Mouse (Mus musculus): ENCODE measurements around the gene Olfr1316. TPM values are rescaled to one million over a fixed set of nuclear protein-coding genes. Genes with fewer than 3 reads are reported as not detected.

Gene Olfr1316
- not detected for total RNA-seq (2021)
- long read RNA-seq, experiment 1, result 0 reads
- long read RNA-seq, experiment 2, result 0 reads

DNA sequence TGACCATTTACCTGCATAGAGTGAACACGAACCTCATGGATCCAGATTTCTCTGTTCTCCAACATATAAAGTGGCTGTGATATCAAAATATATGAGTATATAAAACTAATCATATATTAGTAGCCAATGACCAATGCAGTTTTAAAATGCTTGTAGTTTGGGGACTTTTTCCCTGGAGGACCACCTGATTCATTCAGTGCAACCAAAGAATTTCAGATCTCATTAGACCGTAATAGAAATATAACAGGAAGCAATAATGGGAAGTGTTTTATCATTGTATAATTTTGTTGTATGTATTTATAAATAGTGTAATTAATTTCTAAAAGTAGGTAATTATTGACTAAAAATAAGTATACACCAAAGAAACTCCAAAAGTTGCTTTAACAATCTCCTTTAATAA lies at the start of gene Olfr1316:
TSS of gene Olfr1316 (minus strand) at position 101 of the 400 bp plus-strand sequence.
- DNase-seq, result no peak
- intact Hi-C loops (cut with DNase I), result no loop called here

DNA sequence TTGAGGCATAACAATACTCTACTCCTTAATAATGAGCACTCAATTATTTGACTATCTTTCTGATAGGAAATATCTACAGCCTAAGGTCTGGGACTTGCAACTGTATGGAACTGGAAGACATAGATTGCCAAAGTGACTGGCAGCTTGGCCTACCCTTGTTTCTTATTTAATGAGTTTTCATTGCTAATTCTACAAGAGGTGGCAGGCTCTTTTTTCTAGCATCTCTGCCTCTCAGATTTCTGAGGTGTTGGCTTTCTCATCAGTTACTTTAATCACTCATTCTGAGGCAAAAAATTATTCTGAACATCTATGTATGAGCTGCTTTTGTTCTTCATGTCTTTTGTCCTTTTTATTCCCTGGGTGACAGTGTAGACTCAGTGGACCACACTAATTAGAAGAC lies 19.1 kb upstream of the Olfr1316 start, which contains the start of gene Olfr1318:
TSS of gene Olfr1318 (plus strand) at position 301 of the 400 bp plus-strand sequence.
- DNase-seq, result no peak
- intact Hi-C loops (cut with DNase I), result no loop called here

DNA sequence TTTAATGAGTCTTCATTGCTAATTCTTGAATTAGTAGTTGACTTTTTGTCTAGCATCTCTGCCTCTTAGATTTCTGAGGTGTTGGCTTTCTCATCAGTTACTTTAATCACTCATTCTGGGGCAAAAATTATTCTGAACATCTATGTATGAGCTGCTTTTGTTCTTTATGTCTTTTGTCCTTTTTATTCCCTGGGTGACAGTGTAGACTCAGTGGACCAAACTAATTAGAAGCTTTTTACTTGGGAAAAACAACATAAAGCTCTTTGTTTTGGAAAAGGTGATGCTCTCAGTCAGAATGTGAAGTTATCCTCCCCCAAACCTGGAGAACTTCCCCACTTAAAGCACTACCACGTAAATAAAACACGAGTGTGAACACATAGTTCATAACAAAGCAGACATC lies 5.3 kb upstream of the Olfr1316 start, which contains the start of gene Olfr1317:
TSS of gene Olfr1317 (plus strand) at position 301 of the 400 bp plus-strand sequence.
- intact Hi-C loops (cut with DNase I), result no loop called here
- DNase-seq, result no peak

DNA sequence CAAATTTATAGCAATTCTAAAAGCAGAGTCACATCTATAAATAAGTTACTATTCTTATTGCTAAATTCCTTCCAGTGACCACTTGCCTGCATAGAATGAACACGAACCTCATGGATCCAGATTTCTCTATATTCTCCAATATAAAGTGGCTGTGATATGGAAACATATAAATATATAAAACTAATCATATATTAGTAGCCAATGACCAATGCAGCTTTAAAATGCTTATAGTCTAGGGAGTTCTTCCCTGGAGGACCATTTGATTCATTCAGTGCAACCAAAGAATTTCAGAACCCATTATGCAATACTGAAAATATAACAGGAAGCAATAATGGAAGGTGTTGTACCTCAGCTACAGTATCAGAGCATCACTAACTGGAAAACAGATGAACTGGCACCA lies 19.4 kb downstream of the Olfr1316 start, which contains the start of gene Olfr1315-ps1:
TSS of gene Olfr1315-ps1 (minus strand) at position 101 of the 400 bp plus-strand sequence.
- no peak for DNase-seq
- intact Hi-C loops (cut with DNase I), result no loop called here

DNA sequence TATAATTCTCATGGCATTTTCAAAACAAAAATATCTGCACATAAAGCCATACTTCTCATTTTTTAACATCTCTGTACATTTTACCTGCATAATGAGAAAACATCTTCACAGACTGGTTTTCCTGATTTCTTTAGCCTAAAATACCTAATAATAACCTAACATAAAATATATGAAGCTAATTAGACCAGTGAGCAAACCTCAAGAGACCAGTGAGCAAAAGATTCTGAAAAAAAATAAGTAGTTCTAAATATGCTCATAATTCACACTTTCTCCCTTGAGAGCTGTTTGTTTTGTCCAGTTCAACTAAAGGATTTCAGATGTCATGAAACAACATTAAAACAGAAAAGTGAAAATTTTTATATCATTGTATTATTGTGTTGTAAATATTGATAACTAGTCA lies 38.1 kb downstream of the Olfr1316 start, which contains the start of gene Olfr1314:
TSS of gene Olfr1314 (minus strand) at position 101 of the 400 bp plus-strand sequence.
- no peak for DNase-seq
- intact Hi-C loops (cut with DNase I), result no loop called here

DNA sequence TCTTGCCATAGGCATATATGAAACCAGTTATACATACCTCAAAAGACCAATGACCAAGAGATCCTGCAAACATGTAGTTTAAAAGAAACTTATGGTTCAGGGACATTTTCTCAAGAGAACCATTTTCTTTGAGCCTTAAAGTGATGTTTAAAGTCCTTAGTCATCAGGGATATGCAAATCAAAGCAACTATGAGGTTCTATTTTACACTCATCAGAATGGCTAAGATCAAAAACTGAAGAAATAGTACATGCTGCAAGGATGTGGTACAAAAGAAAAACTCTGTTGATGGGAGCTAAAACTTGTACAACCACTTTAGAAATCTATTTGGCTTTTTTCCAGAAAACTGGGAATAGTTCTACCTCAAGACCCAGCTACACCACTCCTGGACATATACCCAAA lies 57.0 kb downstream of the Olfr1316 start, which contains the start of gene Olfr1313:
TSS of gene Olfr1313 (minus strand) at position 101 of the 400 bp plus-strand sequence.
- no peak for DNase-seq
- intact Hi-C loops (cut with DNase I), result no loop called here

Other genes starting within 250 kb of the Olfr1316 start
- not detected for gene Olfr1306, start 218.7 kb downstream of the Olfr1316 start, total RNA-seq (2021)
- gene Olfr1307, start 185.5 kb downstream of the Olfr1316 start, total RNA-seq (2021), result not detected
- not detected for gene Olfr1308, start 170.0 kb downstream of the Olfr1316 start, total RNA-seq (2021)
- gene Olfr1309, start 144.7 kb downstream of the Olfr1316 start, total RNA-seq (2021), result not detected
- not detected for gene Olfr1310, start 122.3 kb downstream of the Olfr1316 start, total RNA-seq (2021)
- gene Olfr1311, start 110.6 kb downstream of the Olfr1316 start, total RNA-seq (2021), result not detected
- gene Olfr1312, start 84.7 kb downstream of the Olfr1316 start, total RNA-seq (2021), result not detected
- gene Olfr1313, start 57.1 kb downstream of the Olfr1316 start, total RNA-seq (2021), result not detected
- not detected for gene Olfr1314, start 38.2 kb downstream of the Olfr1316 start, total RNA-seq (2021)
- not detected for gene Olfr1315-ps1, start 19.5 kb downstream of the Olfr1316 start, total RNA-seq (2021)
- gene Olfr1317, start 5.4 kb upstream of the Olfr1316 start, total RNA-seq (2021), result not detected
- not detected for gene Olfr1318, start 19.2 kb upstream of the Olfr1316 start, total RNA-seq (2021)
- 1 to 10 TPM in 1 of 2 experiments, under 1 TPM in 1; 0.69 to 1.0 TPM for gene Lpcat4, start 104.5 kb upstream of the Olfr1316 start, total RNA-seq (2021)
- gene Nutm1, start 124.3 kb upstream of the Olfr1316 start, total RNA-seq (2021), result not detected
- 10 to 100 TPM; 46.2 to 50.4 TPM for gene Nop10, start 126.9 kb upstream of the Olfr1316 start, total RNA-seq (2021)
- 10 to 100 TPM; 18.5 to 27.1 TPM for gene Slc12a6, start 130.8 kb upstream of the Olfr1316 start, total RNA-seq (2021)
- gene Gm21985, start 131.3 kb upstream of the Olfr1316 start, total RNA-seq (2021), result under 1 TPM in 1 of 2 experiments, not detected in 1; 0.44 TPM
- gene Emc4, start 233.1 kb upstream of the Olfr1316 start, total RNA-seq (2021), result 10 to 100 TPM; 59.0 to 71.1 TPM
- gene Katnbl1, start 244.2 kb upstream of the Olfr1316 start, total RNA-seq (2021), result 1 to 10 TPM; 1.9 to 3.1 TPM

Data from gastrocnemius, postnatal 36 days (tissue).